Mouse (Mus musculus): ENCODE results near the gene Fgd5. TPM values are rescaled to one million over a fixed set of nuclear protein-coding genes. Genes with fewer than 3 reads are reported as not detected.

The Fgd5 gene
- polyA plus RNA-seq, 1 experiment from 2014 or later, result 11.9 TPM

- Histone ChIP-seq H3K27me3 (ENCODE audit: insufficient read depth, low read length) (no peaks in the 10 kb centered on the region), H3K9ac (ENCODE audit: low read depth, low read length) (no peak overlapping the region), H3K4me3 (replicated peaks; ENCODE audit: low read depth, low read length) (no peak overlapping the region), H3K27ac (no peak overlapping the region), H3K4me2 (ENCODE audit: low read length) (no peak overlapping the region), H3K36me3 (ENCODE audit: insufficient read depth, low read length) (no peaks in the 10 kb centered on the region), H3K9me3 (replicated peaks; ENCODE audit: low read length) (no peaks in the 10 kb centered on the region), H3K4me1 (replicated peaks; ENCODE audit: insufficient read depth, low read length) (no peaks in the 10 kb centered on the region)
- DNase-seq (ENCODE audit: low spot score) (no peak), ATAC-seq (replicated peaks; ENCODE audit: low FRiP score, low read depth) (no peak)
- no peak for TF ChIP-seq CTCF (IDR thresholded peaks at IDR 0.05; ENCODE audit: low read depth)
- WGBS, result 41% methylated on average over 2 of the region's 2 CpGs
These were observed 25.0 kb downstream of the Fgd5 start for GRCm38 (mm10) chr6:92003646-92004045.

GRCm38 (mm10) chr6:92004137-92004805 is 25.6 kb downstream of the Fgd5 start:
- DNase-seq (ENCODE audit: low spot score), result no peak
- ATAC-seq (replicated peaks; ENCODE audit: low FRiP score, low read depth), result no peak

GRCm38 (mm10) chr6:92004806-92005205 is 26.1 kb downstream of the Fgd5 start:
- H3K9ac ChIP-seq (ENCODE audit: low read depth, low read length), result no peak overlapping the region
- no peaks in the 10 kb centered on the region for H3K9me3 ChIP-seq (replicated peaks; ENCODE audit: low read length)
- no peaks in the 10 kb centered on the region for H3K36me3 ChIP-seq (ENCODE audit: insufficient read depth, low read length)
- H3K4me3 ChIP-seq (replicated peaks; ENCODE audit: low read depth, low read length), result no peak overlapping the region
- no peak for TF ChIP-seq CTCF (IDR thresholded peaks at IDR 0.05; ENCODE audit: low read depth)
- H3K27ac ChIP-seq, result no peak overlapping the region
- WGBS, result 49% methylated on average over 3 of the region's 3 CpGs
- no peaks in the 10 kb centered on the region for H3K27me3 ChIP-seq (ENCODE audit: insufficient read depth, low read length)
- H3K4me2 ChIP-seq (ENCODE audit: low read length), result no peak overlapping the region
- ATAC-seq (replicated peaks; ENCODE audit: low FRiP score, low read depth) (no peak), DNase-seq (ENCODE audit: low spot score) (no peak)
- H3K4me1 ChIP-seq (replicated peaks; ENCODE audit: insufficient read depth, low read length), result no peaks in the 10 kb centered on the region

More at GRCm38 (mm10) chr6:92004137-92004805, 25.6 kb downstream of the Fgd5 start:
- Histone ChIP-seq H3K9me3 (replicated peaks; ENCODE audit: low read length) (no peaks in the 10 kb centered on the region), H3K36me3 (ENCODE audit: insufficient read depth, low read length) (no peaks in the 10 kb centered on the region), H3K27ac (no peak overlapping the region), H3K4me1 (replicated peaks; ENCODE audit: insufficient read depth, low read length) (no peaks in the 10 kb centered on the region), H3K9ac (ENCODE audit: low read depth, low read length) (no peak overlapping the region), H3K4me3 (replicated peaks; ENCODE audit: low read depth, low read length) (no peak overlapping the region), H3K4me2 (ENCODE audit: low read length) (no peak overlapping the region), H3K27me3 (ENCODE audit: insufficient read depth, low read length) (no peaks in the 10 kb centered on the region)
- no peak for TF ChIP-seq CTCF (IDR thresholded peaks at IDR 0.05; ENCODE audit: low read depth)
- 41% methylated on average over 6 of the region's 6 CpGs for WGBS

- ATAC-seq (replicated peaks; ENCODE audit: low FRiP score, low read depth), result no peak
These were observed 32.2 kb downstream of the Fgd5 start for GRCm38 (mm10) chr6:92010895-92011294.

GRCm38 (mm10) chr6:92012413-92012812 is 33.7 kb downstream of the Fgd5 start:
- H3K27me3 ChIP-seq (ENCODE audit: insufficient read depth, low read length), result no peaks in the 10 kb centered on the region
- no peak for DNase-seq (ENCODE audit: low spot score)
- no peak for TF ChIP-seq CTCF (IDR thresholded peaks at IDR 0.05; ENCODE audit: low read depth)
- no peak for ATAC-seq (replicated peaks; ENCODE audit: low FRiP score, low read depth)
- WGBS, result 72% methylated on average over 5 of the region's 5 CpGs
- H3K4me3 ChIP-seq (replicated peaks; ENCODE audit: low read depth, low read length), result no peak overlapping the region
- H3K9me3 ChIP-seq (replicated peaks; ENCODE audit: low read length), result no peaks in the 10 kb centered on the region
- H3K4me2 ChIP-seq (ENCODE audit: low read length), result no peak overlapping the region
- no peak overlapping the region for H3K27ac ChIP-seq
- no peak overlapping the region for H3K9ac ChIP-seq (ENCODE audit: low read depth, low read length)
- no peaks in the 10 kb centered on the region for H3K36me3 ChIP-seq (ENCODE audit: insufficient read depth, low read length)
- 0 out of 2 replicates have a peak, but pooled peaks cover 7% of the 10 kb centered on the region for H3K4me1 ChIP-seq (replicated peaks; ENCODE audit: insufficient read depth, low read length)

More at GRCm38 (mm10) chr6:92010895-92011294, 32.2 kb downstream of the Fgd5 start:
- no peak for TF ChIP-seq CTCF (IDR thresholded peaks at IDR 0.05; ENCODE audit: low read depth)
- H3K9ac ChIP-seq (ENCODE audit: low read depth, low read length), result no peak overlapping the region
- H3K4me3 ChIP-seq (replicated peaks; ENCODE audit: low read depth, low read length), result no peak overlapping the region
- no peaks in the 10 kb centered on the region for H3K9me3 ChIP-seq (replicated peaks; ENCODE audit: low read length)
- no peaks in the 10 kb centered on the region for H3K36me3 ChIP-seq (ENCODE audit: insufficient read depth, low read length)
- H3K4me2 ChIP-seq (ENCODE audit: low read length), result no peak overlapping the region
- 0 out of 2 replicates have a peak, but pooled peaks cover 7% of the 10 kb centered on the region for H3K4me1 ChIP-seq (replicated peaks; ENCODE audit: insufficient read depth, low read length)
- WGBS, result 80% methylated on average over 2 of the region's 2 CpGs
- no peaks in the 10 kb centered on the region for H3K27me3 ChIP-seq (ENCODE audit: insufficient read depth, low read length)
- H3K27ac ChIP-seq, result no peak overlapping the region
- no peak for DNase-seq (ENCODE audit: low spot score)

- 89% methylated on average over 6 of the region's 6 CpGs for WGBS
- ATAC-seq (replicated peaks; ENCODE audit: low FRiP score, low read depth) (no peak), DNase-seq (ENCODE audit: low spot score) (no peak)
- no peaks in the 10 kb centered on the region for H3K36me3 ChIP-seq (ENCODE audit: insufficient read depth, low read length)
- H3K27me3 ChIP-seq (ENCODE audit: insufficient read depth, low read length), result no peaks in the 10 kb centered on the region
- no peak overlapping the region for H3K9ac ChIP-seq (ENCODE audit: low read depth, low read length)
- H3K27ac ChIP-seq, result no peak overlapping the region
- 0 out of 2 replicates have a peak, but pooled peaks cover 7% of the 10 kb centered on the region for H3K4me1 ChIP-seq (replicated peaks; ENCODE audit: insufficient read depth, low read length)
- no peak for TF ChIP-seq CTCF (IDR thresholded peaks at IDR 0.05; ENCODE audit: low read depth)
- H3K4me2 ChIP-seq (ENCODE audit: low read length), result no peak overlapping the region
- no peak overlapping the region for H3K4me3 ChIP-seq (replicated peaks; ENCODE audit: low read depth, low read length)
- no peaks in the 10 kb centered on the region for H3K9me3 ChIP-seq (replicated peaks; ENCODE audit: low read length)
These were observed 34.4 kb downstream of the Fgd5 start for GRCm38 (mm10) chr6:92013035-92013434.
